Mouse (Mus musculus) adrenal gland, adult 8-10 months (tissue): Measurements from ENCODE around the gene Csnk1g2. TPM values are rescaled to one million over a fixed set of nuclear protein-coding genes. Genes with fewer than 3 reads are reported as not detected.

ENCODE experiments used
- DNase-seq: peaks from one replicate; pipeline ENCODE4 v3.0.0; 2022
- total RNA-seq, 4 experiments: library from RNA; stranded (reverse); gene quantifications; 2 replicates each; pipeline ENCODE4 v1.2.4; 2022

Gene Csnk1g2
- total RNA-seq, 4 experiments from 2014 or later: 157 to 173 (median 165) TPM

GRCm38 (mm10) chr10:80665459-80665858 is 42.8 kb downstream of the Csnk1g2 start:
- no peak for DNase-seq

DNA sequence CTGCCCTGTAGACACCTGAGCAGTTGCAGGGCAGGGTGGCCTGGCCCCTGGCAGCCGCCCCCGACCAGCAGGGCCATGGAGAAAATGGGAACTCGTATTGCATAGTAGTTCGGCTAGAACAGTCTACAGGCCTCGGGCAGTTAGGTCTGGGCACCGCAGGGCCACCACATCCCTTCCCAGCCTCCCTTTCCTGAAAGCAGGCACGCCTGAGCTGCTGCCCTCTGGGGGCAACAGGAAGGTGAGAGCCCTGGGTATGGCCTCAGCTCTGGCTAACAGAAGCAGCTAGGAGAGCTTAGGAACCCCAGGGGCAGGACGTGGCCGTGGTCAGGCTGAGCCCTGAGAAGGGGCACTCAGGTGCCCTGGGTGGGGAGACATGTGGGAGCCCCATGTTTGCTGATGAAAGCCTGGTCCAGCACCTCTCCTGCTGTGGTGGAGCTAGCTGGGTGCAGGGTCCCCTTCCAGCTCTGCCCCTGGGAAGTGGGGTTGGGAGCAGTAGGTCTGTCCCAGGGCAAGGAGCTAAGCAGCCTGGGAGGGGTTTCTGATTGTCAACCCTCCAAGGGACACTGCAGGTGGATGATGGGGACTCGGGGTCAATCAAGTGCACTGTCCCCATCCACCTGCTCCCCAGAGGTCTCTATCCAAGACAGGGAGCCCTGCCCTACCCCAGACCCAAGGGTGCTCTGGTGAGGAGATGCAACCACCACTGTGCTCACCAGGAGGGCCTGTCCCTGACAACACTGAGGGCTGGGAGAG is 43.5 kb downstream of the Csnk1g2 start:
- DNase-seq: no peak

DNA sequence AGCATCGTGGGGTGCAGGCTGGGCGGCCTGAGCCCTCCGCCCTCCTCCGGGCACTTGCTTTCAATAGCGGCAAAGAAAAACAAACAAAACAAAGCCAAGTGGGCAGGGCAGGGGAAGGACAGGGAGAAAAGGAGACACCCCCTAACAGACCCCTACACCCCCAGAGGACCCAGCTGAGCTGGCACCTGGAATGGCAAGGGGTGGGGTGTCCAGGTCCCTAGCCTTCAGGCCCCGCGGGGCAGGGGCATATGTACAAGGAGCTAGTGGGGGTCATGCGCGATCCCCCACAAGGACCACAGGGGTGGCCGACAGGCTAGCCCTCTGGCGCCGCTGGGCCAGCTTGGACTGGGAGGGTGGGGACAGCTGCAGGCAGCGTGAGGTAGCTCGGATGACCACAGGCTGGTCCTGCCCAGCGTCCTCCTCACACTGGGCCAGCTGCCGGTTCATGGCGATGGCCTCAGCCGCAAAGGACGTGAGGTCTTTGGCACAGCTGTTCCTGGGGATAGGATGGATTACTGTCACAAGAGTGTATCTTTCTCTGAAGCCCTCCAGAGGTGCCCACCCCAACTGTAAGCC is 44.3 kb downstream of the Csnk1g2 start:
- no peak for DNase-seq

- DNase-seq: no peak
These were observed 46.0 kb downstream of the Csnk1g2 start for GRCm38 (mm10) chr10:80668614-80669013.

DNA sequence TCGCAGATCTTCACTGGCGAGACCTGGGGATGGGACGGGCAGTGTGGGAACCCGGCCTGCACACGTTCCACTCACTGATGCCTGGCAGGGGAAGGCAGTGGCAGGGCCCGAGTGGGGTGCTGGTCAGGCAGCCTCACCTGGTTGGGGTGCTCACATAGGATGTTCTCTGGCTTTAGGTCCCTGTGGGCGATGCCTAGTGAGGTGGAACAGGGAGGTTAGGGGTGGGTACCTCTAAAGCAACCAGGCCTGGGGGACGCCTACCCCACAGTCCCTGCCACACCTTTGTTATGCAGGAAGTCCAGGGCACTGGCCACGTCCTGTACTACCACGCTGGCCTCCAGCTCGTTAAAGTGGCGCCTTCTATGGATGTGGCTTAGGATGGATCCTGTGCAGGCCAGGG is 46.4 kb downstream of the Csnk1g2 start:
- DNase-seq: no peak

GRCm38 (mm10) chr10:80669737-80670485 is 47.3 kb downstream of the Csnk1g2 start:
- DNase-seq: peak; percentile 65

DNA sequence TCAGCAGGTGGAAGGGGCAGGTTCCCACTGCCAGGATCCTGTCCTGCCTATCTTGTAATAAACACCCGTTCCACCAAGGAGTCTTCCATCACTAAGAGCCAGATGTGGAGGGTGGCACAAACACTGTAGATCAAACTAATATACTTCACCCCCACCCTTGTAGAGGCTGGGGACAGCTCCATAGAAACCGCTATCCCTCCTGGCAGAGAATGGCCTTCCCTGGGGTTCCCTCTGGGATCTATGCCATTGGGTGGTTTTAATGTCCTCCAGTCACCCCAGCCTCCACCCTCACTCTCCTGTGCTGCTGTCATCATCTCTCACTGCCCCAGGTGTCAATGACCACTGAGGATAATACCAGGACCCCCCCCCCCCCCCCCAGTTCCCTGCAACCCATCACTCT is 47.9 kb downstream of the Csnk1g2 start:
- no peak for DNase-seq

DNA sequence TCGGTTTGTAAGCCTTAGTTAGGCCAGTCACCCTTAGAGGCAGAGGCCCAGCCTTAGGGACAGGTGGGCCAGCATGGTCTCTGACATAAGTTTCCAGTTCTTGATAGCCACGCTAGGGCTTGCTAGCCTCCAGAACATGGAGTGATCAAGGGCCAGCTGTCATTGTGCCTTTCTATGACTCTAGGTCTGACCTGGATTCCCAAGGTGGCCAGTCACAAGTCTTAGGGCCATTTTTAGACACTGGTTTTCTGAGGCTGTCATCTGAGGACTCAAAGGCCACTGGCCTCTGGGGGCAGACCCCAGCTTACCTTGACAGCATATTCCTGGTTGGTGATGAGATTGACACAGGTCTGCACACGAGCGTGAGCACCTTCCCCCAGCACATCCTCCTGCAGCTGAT is 48.6 kb downstream of the Csnk1g2 start:
- DNase-seq: no peak

DNA sequence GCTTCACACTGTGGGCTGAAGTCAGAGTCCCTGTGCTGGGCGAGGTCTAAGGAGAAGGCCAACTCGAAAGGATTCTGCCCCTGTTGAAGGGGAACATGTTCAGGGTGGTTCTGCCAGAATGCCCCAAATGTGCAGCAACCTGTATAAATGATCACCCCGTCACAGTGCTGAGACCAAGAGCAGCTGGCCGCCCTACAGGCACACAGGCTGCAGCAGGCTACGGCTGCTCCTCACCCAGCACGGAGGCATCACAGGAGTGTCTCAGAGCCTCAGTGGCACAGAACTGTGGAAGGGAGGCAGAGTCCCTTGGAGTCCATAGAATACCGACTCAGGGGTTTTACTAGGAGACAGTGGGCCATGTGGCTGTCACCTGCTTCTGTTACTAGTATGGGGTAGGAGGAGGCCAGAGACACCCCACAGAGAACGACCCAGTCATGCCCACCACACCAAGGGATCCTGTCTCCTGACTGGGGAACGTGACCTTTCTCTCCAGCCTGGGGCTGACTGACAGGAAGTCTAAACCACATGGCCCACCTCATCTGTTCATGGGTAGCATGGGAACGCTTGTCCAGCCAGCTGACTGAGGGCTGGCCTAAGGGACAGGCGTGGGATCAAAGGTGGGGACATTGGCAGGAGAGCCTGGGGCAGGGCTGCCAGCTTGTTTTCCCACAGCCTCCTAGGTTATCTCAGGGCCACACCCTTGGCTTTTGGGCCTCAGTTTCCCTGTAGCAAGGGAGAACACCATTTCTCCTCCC is 49.5 kb downstream of the Csnk1g2 start:
- no peak for DNase-seq

DNA sequence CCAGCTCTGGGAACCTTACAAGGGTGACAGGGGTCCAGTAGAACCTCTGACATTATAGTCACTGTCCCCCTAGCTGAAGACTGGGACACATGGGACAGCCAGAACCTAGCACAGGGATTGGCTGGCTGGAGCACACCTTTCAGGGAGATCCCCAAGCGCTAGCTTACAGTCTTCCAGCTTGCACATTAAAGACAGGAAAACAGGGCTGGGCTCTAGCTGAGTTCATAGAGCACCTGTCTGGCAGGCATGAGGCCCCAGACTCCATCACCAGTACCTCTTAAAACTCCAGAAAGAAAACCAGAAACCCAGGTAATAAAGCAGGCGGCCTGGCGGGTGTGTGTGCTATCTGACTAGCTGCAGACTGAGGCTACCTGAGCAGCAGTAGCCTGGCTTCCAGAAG is 51.1 kb downstream of the Csnk1g2 start:
- DNase-seq: no peak

- no peak for DNase-seq
These were observed 51.6 kb downstream of the Csnk1g2 start for GRCm38 (mm10) chr10:80674161-80674711.

DNA sequence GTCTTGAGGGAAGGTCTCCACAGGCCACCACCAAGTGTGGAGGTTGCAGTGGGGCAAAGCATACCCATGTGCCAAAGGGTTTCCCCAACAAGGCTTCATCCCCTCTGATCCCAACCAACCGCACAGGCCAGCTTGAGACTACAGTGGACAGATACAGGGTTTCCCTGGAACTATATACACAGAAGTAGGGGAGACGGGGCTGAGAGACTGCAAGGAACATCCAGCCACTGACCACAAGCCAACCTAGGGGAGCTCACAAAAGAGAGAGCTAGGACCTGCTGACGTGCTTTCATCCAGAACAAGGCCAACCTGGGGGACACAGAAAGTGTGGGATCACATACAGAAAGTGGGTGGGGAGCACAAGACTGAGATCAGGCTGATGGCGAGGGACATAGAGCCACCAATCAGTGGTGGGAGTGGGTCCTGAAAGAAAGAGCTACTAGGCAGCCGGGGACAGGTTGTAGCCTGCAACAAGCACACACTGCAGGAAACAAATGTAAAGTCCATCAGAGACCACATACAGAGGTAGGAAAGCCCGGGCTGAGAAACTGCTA is 52.3 kb downstream of the Csnk1g2 start:
- DNase-seq: no peak

- DNase-seq: no peak
These were observed 53.0 kb downstream of the Csnk1g2 start for GRCm38 (mm10) chr10:80675405-80676197.

DNA sequence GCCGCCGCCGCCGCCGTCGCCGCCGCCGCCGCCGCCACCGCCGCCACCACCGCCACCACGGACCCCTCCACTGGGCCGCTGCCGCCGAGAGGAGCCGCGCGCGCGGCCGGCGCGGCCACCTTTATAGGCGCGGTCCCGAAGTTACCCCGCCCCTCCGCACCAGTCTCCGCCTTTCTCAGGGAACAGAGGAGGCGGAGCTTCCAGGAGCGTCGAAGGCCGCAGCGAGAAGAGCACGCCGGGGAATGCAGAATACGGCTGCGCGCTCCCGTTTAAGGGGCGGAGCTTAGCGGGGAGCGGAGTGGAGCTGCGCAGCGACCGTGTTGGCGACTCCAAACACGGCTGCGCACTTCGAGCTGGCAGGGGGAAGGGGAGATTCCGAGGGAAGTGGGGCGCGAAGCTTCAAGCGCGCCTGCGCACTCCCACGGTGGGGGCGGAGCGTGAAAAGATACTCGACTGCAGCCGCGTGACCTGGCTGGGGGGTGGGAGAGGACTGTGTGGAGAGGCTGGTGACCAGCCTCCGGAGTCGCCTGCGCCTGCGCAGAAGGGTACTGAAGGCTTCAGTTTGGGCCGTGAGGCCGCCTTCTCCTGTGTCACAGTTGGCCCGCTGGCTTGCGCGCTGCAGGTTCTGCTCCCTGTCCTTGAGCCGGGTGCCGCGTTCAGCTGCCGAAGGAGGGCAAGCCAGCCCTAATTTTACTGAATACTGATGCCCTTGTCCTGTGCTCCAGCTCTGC is 53.7 kb downstream of the Csnk1g2 start:
- DNase-seq: peak; percentile 99

- no peak for DNase-seq
These were observed 54.7 kb downstream of the Csnk1g2 start for GRCm38 (mm10) chr10:80677128-80677875.

DNA sequence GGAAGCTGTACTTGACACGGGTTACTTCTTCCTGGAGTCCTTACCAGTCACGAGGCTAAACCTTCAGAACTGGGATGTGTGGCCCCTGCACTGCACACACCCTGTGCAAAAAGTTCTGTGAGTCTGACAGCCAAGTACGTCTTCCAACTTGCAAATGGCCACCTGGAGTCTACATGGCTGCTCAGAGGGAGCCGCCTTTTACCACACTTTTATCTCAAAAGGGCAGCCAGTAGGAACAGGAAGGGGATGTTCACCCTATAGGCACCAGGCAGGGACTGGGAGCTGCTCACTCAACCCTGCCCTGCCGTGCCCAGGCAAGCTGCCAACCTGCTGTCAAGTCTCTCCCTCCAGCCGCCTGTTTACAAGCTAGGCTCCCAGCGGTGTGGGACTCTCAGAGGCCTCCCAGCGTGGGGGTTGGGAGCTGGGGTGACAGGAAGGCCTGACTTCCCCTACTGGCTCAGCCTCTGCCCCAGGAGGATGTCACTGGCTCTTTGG is 55.4 kb downstream of the Csnk1g2 start, which contains the start of gene Mknk2:
Mknk2 (minus strand) TSS at position 171 of the 495 bp plus-strand sequence.
- peak; percentile 94 for DNase-seq

- no peak for DNase-seq
These were observed 56.2 kb downstream of the Csnk1g2 start for GRCm38 (mm10) chr10:80678601-80679377.

GRCm38 (mm10) chr10:80679556-80680259 is 57.1 kb downstream of the Csnk1g2 start:
- DNase-seq: peak; percentile 62
